Mouse (Mus musculus): ENCODE data around the gene Phf1.
"Not testable (repeated sequence)": the region's sequence is repeated elsewhere in the genome, so short reads cannot be mapped to it uniquely, and the experiment has no call there.

Gene Phf1

GRCm38 (mm10) chr17:26932839-26933398 is at the start of gene Phf1:
TSS of gene Phf1 (plus strand) at chr17:26933052.
- peak; percentile 98 to 100 for DNase-seq

DNA sequence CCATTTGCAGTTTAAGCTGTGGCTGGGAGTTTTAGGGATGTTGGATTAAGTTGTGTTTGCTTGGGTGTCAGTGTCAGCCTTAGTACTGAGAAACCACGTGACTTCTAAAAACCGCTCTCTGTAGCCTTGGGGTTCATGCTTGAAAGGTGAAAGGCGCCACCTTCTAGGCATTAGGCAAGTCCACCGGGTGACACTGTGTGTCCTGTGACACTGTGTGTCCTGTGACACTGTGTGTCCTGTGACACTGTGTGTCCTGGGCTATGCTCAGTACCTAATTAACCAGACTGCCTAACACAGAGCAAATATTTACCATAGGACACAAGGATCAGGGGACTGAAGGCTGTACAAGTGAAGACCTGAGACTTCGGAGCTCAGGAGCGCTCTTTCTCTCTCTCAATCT is 49.3 kb upstream of the Phf1 start:
- no peak for DNase-seq

DNA sequence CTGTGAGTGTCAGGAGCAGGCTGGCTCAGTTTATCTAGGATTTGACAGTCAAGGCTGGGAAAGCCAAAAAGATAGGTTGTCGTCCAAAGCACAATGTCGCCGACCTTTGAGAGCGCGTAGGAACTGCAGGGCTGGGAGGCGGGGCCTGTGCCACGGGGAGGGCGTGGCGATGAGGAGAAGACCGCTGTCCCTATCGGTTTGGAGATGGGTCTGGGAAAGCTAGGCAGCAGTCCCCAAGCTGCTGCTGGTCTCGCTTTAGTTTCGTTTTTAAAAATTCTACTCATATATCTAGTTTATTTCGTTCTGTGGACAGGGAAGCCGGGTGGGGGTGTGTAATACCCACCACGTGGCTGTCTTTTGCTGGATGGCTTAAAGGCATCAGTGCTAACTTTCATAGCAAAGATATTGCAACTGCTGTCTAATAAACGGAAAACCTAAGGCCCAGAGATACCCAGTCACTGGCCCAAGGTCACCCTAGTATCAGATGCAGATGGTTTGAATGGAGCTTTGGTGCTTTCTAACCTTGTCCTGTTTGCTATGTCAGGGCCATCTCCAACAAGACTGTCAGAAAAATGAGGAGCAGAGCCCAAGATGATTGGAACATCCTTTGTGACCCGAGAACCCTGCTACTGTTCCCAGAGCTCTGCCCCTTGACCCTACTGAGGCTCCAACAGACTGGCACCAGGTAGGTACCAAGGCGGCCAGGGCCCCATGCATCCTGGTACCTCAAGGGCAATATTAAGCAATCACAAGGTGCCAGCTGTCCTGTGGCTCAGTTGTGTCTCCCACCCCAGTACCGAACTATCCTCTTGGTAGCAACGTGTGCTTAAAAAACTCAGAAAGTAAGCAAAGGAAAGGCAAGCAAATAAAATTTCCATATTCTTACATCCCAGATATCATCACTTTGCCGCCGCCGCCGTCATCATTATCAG is 47.6 kb upstream of the Phf1 start:
- DNase-seq = peak; percentile 85 to 94

DNA sequence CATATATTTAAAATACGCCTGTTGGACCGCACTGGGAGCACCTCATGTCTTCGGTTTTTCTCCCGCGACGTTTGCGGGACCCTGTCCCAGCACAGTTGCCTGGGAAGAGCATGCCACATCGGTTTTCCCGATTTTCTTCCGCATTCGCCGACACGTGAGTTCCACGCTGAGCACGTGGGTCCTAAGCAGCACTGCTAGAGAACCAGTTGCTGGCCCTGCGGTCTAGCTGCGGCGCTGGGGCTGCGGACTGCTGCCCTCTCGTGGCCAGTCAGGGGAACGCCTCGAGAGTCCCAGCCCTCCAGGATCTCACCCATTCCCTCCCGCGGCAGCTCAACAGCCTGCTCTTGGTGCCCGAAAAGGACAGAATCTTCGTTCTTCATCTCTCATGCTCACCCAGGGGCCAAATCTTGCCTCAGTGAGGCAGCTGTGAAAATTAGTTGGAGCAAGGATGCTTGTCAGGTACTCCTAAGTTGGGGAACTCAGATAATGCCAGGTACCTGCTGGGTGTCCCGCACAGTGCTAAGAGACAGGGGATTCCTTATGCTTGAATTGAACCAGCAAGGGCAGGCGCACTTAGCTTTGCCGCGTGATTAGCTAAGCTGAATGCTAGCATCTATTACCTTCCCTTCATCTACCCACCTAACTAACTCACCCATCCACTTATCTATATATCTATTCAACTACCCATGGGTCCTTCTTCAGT is 46.7 kb upstream of the Phf1 start:
- DNase-seq = peak; percentile 78 to 88

DNA sequence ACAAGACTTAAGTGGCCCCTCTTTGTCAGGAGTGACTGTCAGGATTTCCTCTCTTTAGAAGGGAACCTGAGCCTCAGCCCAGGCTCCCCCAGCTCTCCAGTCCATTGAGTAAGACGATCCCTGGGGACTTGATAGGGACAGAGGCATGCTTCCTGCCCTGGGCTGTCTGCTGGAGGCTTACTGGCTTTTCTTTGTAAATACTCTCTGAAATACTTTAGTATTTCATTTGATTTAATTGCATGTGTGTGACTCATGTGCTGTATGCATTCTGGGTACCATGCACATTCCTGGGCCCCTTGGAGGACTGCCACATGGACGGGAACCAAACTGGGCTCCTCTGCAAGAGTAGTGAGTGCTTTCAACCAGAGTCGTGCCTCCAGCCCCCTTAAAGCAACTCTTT is 44.9 kb upstream of the Phf1 start:
- peak in 1 of 2 experiments; percentile 7 for DNase-seq

DNA sequence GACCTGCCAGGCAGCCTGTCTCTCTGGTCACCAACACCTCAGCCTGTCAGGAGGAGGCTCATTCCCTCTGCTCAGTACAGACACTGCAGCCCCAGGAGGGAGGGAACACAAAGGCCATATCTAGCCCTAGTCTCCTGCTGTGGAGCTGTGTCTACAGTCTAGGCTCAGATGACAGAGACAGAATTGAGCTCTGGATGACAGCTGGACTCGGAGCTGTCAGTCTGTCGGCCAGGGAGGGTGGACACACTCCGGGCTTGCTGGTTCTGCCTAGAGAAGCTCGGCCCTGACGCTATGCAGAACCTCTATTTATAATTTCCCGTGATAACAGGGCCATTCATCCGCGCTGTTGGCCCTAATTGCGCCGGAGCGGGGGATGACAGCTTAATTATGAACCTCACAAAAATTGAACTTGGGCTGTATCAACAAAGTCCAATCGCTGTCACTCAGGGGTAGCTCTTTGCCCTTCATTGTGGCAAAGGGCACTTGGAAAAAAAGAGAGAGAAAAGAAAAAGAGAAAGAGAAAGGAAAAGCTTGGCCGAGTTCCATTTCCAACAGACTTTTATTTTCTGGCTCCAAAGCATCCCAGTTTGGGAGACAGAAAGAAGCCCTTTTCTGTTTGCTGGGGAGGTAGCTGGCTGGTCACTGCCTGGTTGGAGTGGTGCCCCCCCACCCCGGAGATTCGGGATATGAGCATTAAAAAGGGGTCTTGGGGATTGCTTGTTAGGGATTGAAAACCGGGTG is 40.0 kb upstream of the Phf1 start:
- DNase-seq = peak in 1 of 2 experiments; percentile 28

- no peak for DNase-seq
These were observed 39.4 kb upstream of the Phf1 start for GRCm38 (mm10) chr17:26893492-26893891.

DNA sequence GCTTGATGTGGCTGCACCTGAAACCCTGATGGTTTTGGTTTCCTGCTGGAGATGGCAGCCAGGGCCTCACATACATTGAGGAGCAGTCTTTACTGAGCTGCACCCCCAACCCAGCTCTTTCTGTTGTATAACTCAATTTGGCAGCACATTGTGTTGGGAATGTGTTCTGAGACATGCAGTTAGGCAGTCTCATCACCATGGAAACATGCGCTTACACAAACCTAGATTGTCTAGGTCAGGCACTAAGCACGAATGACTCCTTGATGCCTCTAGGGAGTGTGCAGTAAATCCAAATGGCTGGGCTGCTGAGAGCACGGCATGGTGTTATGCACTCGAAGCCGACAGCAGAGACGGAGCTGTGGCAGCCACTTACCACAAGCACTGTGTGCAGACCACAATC is 38.5 kb upstream of the Phf1 start:
- DNase-seq = no peak

DNA sequence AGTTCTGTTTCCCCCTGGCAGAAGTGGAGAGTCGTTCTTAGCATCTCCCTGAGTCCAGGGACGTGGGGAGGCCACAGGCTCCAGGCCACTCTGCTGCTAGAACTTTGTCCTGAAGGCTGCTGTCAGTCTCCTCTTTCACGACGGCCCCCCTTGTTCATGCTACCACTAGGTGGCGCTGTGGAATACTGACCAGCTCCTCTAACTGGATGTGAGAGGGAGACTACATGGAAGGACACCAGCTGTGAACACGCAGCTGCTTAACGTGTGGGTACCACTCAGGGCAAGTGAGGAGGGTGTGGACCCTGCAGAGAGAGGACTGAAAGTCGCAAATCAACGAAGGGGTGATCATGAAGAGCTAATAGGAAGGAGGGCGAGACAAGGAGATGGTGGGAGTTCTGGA is 37.3 kb upstream of the Phf1 start:
- DNase-seq = peak; percentile 74 to 88

DNA sequence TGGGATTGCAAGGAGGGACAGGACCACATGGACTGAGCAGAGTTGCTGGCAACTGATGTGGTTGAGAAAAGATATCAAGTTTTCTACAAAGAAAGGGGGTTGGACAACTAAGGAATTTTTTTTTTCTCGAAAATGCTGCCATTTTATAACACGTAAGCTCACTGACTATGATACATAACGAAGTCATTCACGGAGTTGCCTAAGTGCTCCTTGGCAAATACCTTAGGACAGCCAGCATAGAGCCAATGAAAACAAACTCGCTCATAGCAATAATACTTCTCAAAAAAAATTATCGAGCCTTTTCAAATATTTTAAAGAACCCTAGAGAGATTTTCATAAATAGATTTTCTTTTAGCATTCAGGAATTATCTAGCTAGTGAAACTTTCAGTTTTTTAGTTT is 31.9 kb upstream of the Phf1 start:
- DNase-seq = no peak

DNA sequence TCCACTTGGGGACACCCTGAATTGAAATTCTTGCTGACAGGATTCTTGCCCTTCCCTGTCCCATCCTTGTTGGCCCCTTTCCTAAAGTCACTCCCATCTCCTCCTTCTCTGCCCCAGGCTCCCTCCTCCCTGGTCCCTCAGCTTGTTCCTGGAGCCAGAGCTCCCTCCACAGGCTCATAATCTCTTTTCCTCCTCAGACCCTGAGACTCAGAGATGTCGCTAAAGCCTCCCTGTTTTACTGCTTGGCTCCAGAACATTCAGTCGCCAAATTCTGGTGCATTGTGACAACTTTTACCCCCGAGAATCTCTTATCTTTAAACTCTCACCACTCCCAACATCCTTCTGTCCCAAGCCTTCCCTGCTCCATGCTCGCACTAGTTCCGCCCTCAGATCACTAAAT is 28.5 kb upstream of the Phf1 start:
- DNase-seq = no peak

DNA sequence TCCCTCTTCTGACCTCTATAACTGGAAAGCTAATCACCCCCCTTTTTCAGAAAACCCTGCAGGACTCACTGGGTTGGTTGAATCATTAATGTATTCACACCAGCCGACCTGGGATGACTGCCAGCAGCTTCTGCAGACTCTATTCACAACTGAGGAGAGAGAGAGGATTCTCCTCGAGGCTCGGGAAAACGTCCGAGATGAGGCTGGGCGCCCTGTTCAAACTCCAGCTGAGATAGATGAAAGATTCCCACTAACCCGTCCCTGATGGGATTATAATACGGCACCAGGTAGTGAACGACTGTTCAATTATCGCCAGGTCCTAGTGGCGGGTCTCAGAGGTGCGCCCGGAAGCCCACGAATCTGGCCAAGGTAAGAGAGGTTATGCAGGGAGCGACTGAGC is 25.3 kb upstream of the Phf1 start:
- peak; percentile 54 to 70 for DNase-seq

DNA sequence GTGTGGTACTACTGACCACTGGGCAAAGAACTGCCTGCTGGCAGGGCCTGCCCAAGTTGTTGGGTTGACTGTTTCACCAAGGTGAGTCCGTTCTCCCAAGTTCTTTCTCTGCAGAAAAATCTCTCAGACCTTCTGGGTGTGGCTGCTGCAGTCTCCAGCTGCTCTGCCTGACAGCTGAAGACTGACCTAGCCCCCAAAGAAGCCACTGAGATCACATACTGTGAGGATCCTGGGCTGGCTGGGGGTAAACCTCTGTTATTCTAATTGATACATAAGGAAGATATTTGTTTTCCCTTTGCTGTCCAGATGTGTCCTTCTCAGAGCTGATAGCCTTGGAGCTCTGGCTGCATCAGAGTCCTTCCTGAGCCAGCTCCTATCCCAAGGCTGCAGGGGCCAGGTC is 17.6 kb upstream of the Phf1 start:
- DNase-seq = peak in 1 of 2 experiments; percentile 18

GRCm38 (mm10) chr17:26916711-26917482 is 16.0 kb upstream of the Phf1 start, which contains the start of gene Kifc5b:
TSS of gene Kifc5b (plus strand) at chr17:26917091.
- peak; percentile 99 to 100 for DNase-seq

- not testable (repeated sequence) for DNase-seq
These were observed 15.3 kb upstream of the Phf1 start for GRCm38 (mm10) chr17:26917560-26917959.

GRCm38 (mm10) chr17:26918343-26918742 is 14.5 kb upstream of the Phf1 start:
- DNase-seq = no peak

- DNase-seq = peak; percentile 51 to 54
These were observed 13.3 kb upstream of the Phf1 start for GRCm38 (mm10) chr17:26919516-26919915.

DNA sequence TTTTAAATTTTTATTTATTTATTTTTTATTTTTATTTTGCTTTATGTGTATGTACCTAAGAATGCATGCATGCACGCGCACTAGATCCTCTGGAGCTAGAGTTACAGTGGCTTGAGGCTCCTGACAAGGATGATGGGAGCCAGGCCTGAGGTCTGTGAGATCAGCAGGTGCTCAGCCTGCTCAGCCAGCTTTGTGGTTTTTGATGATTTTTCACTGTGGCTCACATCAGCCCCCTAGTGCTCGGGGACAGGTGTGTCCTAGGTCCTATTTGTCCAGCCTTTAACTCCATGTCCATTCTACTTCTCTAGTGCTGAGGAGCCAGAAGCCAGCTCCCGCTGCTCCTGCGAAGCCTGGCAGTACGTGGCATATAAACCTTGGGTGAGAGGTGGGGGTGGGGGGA is 10.5 kb upstream of the Phf1 start:
- not testable (repeated sequence) for DNase-seq

DNA sequence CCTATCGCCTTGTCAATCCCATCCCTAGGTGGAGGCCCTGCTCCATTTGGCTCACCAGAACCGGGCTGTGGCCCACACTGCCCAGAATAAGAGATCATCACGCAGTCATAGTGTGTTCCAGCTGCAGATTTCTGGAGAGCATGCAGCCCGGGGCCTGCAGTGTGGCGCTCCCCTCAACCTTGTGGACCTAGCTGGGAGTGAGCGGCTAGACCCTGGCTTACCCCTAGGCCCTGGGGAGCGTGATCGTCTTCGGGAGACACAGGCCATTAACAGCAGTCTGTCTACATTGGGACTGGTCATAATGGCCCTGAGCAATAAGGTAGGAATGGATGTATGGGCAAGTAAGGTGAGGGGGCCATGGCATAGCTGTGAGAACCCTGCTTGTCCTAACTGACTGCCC is 7.4 kb upstream of the Phf1 start:
- not testable (repeated sequence) for DNase-seq

DNA sequence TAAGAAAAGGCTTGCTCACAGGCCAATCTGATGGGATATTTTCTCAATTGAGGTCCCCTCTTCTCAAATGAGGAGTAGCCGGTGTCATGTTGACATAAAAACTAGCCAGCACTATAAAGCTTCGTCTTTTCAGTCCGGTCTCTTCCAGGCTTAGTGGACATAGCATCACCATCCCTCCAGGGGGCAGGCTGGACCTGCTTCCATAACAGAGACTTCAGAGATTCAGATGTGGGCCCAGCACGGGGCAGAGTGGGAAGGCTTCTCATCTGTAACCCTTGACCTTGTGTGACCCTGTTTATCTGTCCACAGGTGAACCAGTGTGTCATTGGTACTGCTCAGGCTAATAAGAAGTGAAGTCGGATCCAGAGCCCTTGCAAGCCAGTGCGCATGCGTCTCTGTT is 1.1 kb upstream of the Phf1 start:
- DNase-seq = peak; percentile 62 to 80

DNA sequence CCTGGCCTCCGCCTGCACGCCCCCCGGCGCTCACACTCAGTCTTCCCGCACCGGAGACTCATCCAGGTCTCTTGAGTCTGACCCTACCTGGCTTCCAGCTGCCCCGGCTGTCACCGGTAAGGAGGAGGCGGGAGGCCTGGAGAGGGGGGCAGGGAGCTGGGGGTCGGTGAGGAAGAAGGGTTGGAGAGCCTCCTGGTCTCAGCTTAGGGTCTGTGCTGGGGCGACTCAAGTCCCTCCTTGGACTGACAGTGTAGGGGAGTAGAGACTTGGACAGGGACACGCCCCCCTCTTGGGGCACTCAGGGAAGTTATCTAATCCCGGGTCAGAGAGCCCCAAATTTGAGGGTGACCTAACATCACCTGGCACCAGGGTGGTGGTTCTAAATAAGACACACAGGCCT is 567 bp downstream of the Phf1 start:
- DNase-seq = peak in 1 of 2 experiments; percentile 49
